Mouse (Mus musculus) hindbrain, embryonic 12.5 days (tissue): Measurements from ENCODE around the gene Gstp1. TPM values are rescaled to one million over a fixed set of nuclear protein-coding genes. Genes with fewer than 3 reads are reported as not detected.

Source experiments
- ATAC-seq: fragments of 200-750 bp; cut with Nextera tagmentation; 2 replicates; pipeline ENCODE4 v1.8.0; 2017; ENCODE audit warnings: moderate TSS enrichment; ENCODE audit not compliant: low FRiP score
- H3K27ac ChIP-seq: fragments of 300-500 bp; sonication (generic); 2 replicates; pipeline ENCODE4 v1.5.1; 2016; ENCODE audit warnings: mild to moderate bottlenecking
- H3K27me3 ChIP-seq: fragments of 300-500 bp; sonication (generic); 2 replicates; pipeline ENCODE4 v1.6.1; 2016; ENCODE audit warnings: mild to moderate bottlenecking
- H3K36me3 ChIP-seq: fragments of 300-500 bp; sonication (generic); 2 replicates; pipeline ENCODE4 v1.6.1; 2016; ENCODE audit warnings: mild to moderate bottlenecking
- H3K4me1 ChIP-seq: fragments of 300-500 bp; sonication (generic); 2 replicates; pipeline ENCODE4 v1.6.1; 2016
- H3K4me2 ChIP-seq: fragments of 300-500 bp; sonication (generic); replicated peaks from 2 replicates; pipeline ENCODE4 v1.6.1; 2016; ENCODE audit warnings: mild to moderate bottlenecking
- H3K4me3 ChIP-seq: fragments of 300-500 bp; sonication (generic); 2 replicates; pipeline ENCODE4 v1.5.1; 2016; ENCODE audit warnings: mild to moderate bottlenecking
- H3K9ac ChIP-seq: fragments of 300-500 bp; sonication (generic); 2 replicates; pipeline ENCODE4 v1.6.1; 2016; ENCODE audit warnings: mild to moderate bottlenecking, moderate library complexity
- H3K9me3 ChIP-seq: fragments of 300-500 bp; sonication (generic); replicated peaks from 2 replicates; pipeline ENCODE4 v1.6.1; 2016; ENCODE audit warnings: mild to moderate bottlenecking
- WGBS: fragments of 180-500 bp; shearing (Covaris S2); methylation state at CpG from one replicate; pipeline ENCODE4 v1.1.7; 2016; 5-methylcytosine and 5-hydroxymethylcytosine counted together
- polyA plus RNA-seq: library from polyadenylated mRNA; unstranded; fragments of >200 nt; fragmentation: Nextera tagmentation; extraction: Ambion mirVana; gene quantifications from 2 replicates; pipeline ENCODE4 v1.2.1, GENCODE M21; 2016

The Gstp1 gene
- polyA plus RNA-seq, 1 experiment from 2014 or later, result 360 TPM

GRCm38 (mm10) chr19:4023185-4023584 is 14.6 kb downstream of the Gstp1 start:
- 78% methylated on average over 7 of the region's 7 CpGs for WGBS
- Histone ChIP-seq H3K27me3 (no peaks in the 10 kb centered on the region), H3K36me3 (no peaks in the 10 kb centered on the region), H3K9me3 (peaks cover 4% of the 10 kb centered on the region; the same call in 1 of the 2 replicates), H3K9ac (no peak overlapping the region), H3K4me1 (no peaks in the 10 kb centered on the region), H3K27ac (no peak overlapping the region), H3K4me3 (no peak overlapping the region), H3K4me2 (no peak overlapping the region)
- no peak for ATAC-seq

GRCm38 (mm10) chr19:4018743-4019583 is 18.8 kb downstream of the Gstp1 start:
- no peaks in the 10 kb centered on the region for H3K9me3 ChIP-seq
- H3K36me3 ChIP-seq, result no peaks in the 10 kb centered on the region
- ATAC-seq, result peak; percentile 52; the same call in 1 of the 2 replicates
- H3K27me3 ChIP-seq, result no peaks in the 10 kb centered on the region
- H3K4me1 ChIP-seq, result no peaks in the 10 kb centered on the region
- no peak overlapping the region for H3K9ac ChIP-seq
- no peak overlapping the region for H3K27ac ChIP-seq
- WGBS, result 31% methylated on average over 18 of the region's 18 CpGs
- H3K4me2 ChIP-seq, result no peak overlapping the region
- H3K4me3 ChIP-seq, result no peak overlapping the region

GRCm38 (mm10) chr19:4017921-4018587 is 19.7 kb downstream of the Gstp1 start:
- WGBS, result 67% methylated on average over 10 of the region's 10 CpGs
- no peak overlapping the region for H3K4me3 ChIP-seq
- no peak overlapping the region for H3K27ac ChIP-seq
- H3K4me2 ChIP-seq, result no peak overlapping the region
- no peak for ATAC-seq
- H3K4me1 ChIP-seq, result no peaks in the 10 kb centered on the region; the same call in 1 of the 2 replicates
- no peak overlapping the region for H3K9ac ChIP-seq
- H3K9me3 ChIP-seq, result no peaks in the 10 kb centered on the region
- no peaks in the 10 kb centered on the region for H3K27me3 ChIP-seq
- no peaks in the 10 kb centered on the region for H3K36me3 ChIP-seq

- Histone ChIP-seq H3K9ac (no peak overlapping the region), H3K4me1 (peaks cover 7% of the 10 kb centered on the region), H3K27me3 (no peaks in the 10 kb centered on the region), H3K4me3 (no peak overlapping the region), H3K9me3 (no peaks in the 10 kb centered on the region), H3K36me3 (no peaks in the 10 kb centered on the region), H3K27ac (no peak overlapping the region), H3K4me2 (no peak overlapping the region)
- WGBS, result 61% methylated on average over 5 of the region's 5 CpGs
- ATAC-seq, result no peak
Observed at GRCm38 (mm10) chr19:4015635-4016034, 22.1 kb downstream of the Gstp1 start.

GRCm38 (mm10) chr19:4014802-4015201 is 23.0 kb downstream of the Gstp1 start:
- H3K9ac ChIP-seq, result no peak overlapping the region
- H3K4me2 ChIP-seq, result no peak overlapping the region
- no peak overlapping the region for H3K27ac ChIP-seq

GRCm38 (mm10) chr19:4013066-4013465 is 24.7 kb downstream of the Gstp1 start:
- H3K4me3 ChIP-seq, result peak overlapping the region; percentile 82
- WGBS, result 17% methylated on average over 9 of the region's 9 CpGs
- ATAC-seq, result peak; percentile 46; the same call in 1 of the 2 replicates
- H3K27me3 ChIP-seq, result no peaks in the 10 kb centered on the region
- H3K4me2 ChIP-seq, result peak overlapping the region; percentile 48
- no peak overlapping the region for H3K9ac ChIP-seq
- H3K27ac ChIP-seq, result no peak overlapping the region
- peaks cover 7% of the 10 kb centered on the region for H3K4me1 ChIP-seq
- H3K9me3 ChIP-seq, result no peaks in the 10 kb centered on the region
- peaks cover 22% of the 10 kb centered on the region for H3K36me3 ChIP-seq

More at GRCm38 (mm10) chr19:4014802-4015201, 23.0 kb downstream of the Gstp1 start:
- H3K36me3 ChIP-seq, result peaks cover 5% of the 10 kb centered on the region
- no peaks in the 10 kb centered on the region for H3K9me3 ChIP-seq
- no peaks in the 10 kb centered on the region for H3K27me3 ChIP-seq
- H3K4me3 ChIP-seq, result no peak overlapping the region
- ATAC-seq, result no peak
- H3K4me1 ChIP-seq, result peaks cover 7% of the 10 kb centered on the region

GRCm38 (mm10) chr19:4012432-4013022 is 25.3 kb downstream of the Gstp1 start, which contains the start of gene Ndufv1:
TSS of gene Ndufv1 (minus strand) at chr19:4012806.
- no peaks in the 10 kb centered on the region for H3K27me3 ChIP-seq
- H3K9ac ChIP-seq, result peak within 1 kb of the TSS; percentile 76
- H3K36me3 ChIP-seq, result peaks cover 28% of the 10 kb centered on the region
- H3K4me3 ChIP-seq, result peak within 1 kb of the TSS; percentile 82
- H3K27ac ChIP-seq, result 0 out of 2 replicates have a peak within 1 kb of the TSS, but pooled peaks have one; percentile 40
- ATAC-seq, result peak; percentile 99
- peak within 1 kb of the TSS; percentile 70 for H3K4me2 ChIP-seq
- under 1% methylated on average over 45 of the region's 45 CpGs for WGBS
- no peaks in the 10 kb centered on the region for H3K9me3 ChIP-seq
- peaks cover 7% of the 10 kb centered on the region for H3K4me1 ChIP-seq

- ATAC-seq, result no peak
- no peaks in the 10 kb centered on the region for H3K27me3 ChIP-seq
- no peak overlapping the region for H3K4me3 ChIP-seq
- WGBS, result 97% methylated on average over 5 of the region's 5 CpGs
- H3K4me1 ChIP-seq, result peaks cover 7% of the 10 kb centered on the region
- peak overlapping the region; percentile 70; the same call in 1 of the 2 replicates for H3K4me2 ChIP-seq
- H3K36me3 ChIP-seq, result peaks cover 42% of the 10 kb centered on the region
- no peak overlapping the region for H3K9ac ChIP-seq
- no peaks in the 10 kb centered on the region for H3K9me3 ChIP-seq
- no peak overlapping the region for H3K27ac ChIP-seq
Observed at GRCm38 (mm10) chr19:4011086-4011485, 26.7 kb downstream of the Gstp1 start.

- no peaks in the 10 kb centered on the region for H3K9me3 ChIP-seq
- WGBS, result 95% methylated on average over 8 of the region's 8 CpGs
- H3K9ac ChIP-seq, result no peak overlapping the region
- no peak overlapping the region for H3K4me3 ChIP-seq
- no peaks in the 10 kb centered on the region; the same call in 1 of the 2 replicates for H3K27me3 ChIP-seq
- peaks cover 6% of the 10 kb centered on the region for H3K4me1 ChIP-seq
- no peak for ATAC-seq
- H3K36me3 ChIP-seq, result peaks cover 50% of the 10 kb centered on the region
- H3K4me2 ChIP-seq, result no peak overlapping the region
- no peak overlapping the region for H3K27ac ChIP-seq
Observed at GRCm38 (mm10) chr19:4005971-4006370, 31.8 kb downstream of the Gstp1 start.

GRCm38 (mm10) chr19:4005091-4005490 is 32.7 kb downstream of the Gstp1 start:
- H3K27me3 ChIP-seq, result no peaks in the 10 kb centered on the region; the same call in 1 of the 2 replicates
- H3K4me1 ChIP-seq, result peaks cover 8% of the 10 kb centered on the region
- no peak overlapping the region for H3K9ac ChIP-seq
- no peaks in the 10 kb centered on the region for H3K9me3 ChIP-seq
- ATAC-seq, result no peak
- 88% methylated on average over 9 of the region's 9 CpGs for WGBS
- H3K36me3 ChIP-seq, result peaks cover 48% of the 10 kb centered on the region
- no peak overlapping the region for H3K4me3 ChIP-seq
- no peak overlapping the region for H3K27ac ChIP-seq
- H3K4me2 ChIP-seq, result no peak overlapping the region

- no peak for ATAC-seq
- Histone ChIP-seq H3K4me2 (no peak overlapping the region), H3K27ac (no peak overlapping the region), H3K9me3 (no peaks in the 10 kb centered on the region), H3K27me3 (no peaks in the 10 kb centered on the region; the same call in 1 of the 2 replicates), H3K4me3 (no peak overlapping the region), H3K9ac (no peak overlapping the region), H3K36me3 (peaks cover 41% of the 10 kb centered on the region), H3K4me1 (peaks cover 8% of the 10 kb centered on the region)
- WGBS, result 85% methylated on average over 15 of the region's 15 CpGs
Observed at GRCm38 (mm10) chr19:4004331-4004730, 33.5 kb downstream of the Gstp1 start.

GRCm38 (mm10) chr19:4003641-4004040 is 34.1 kb downstream of the Gstp1 start:
- H3K9ac ChIP-seq, result no peak overlapping the region
- no peak for ATAC-seq
- no peak overlapping the region for H3K27ac ChIP-seq
- no peak overlapping the region for H3K4me3 ChIP-seq
- H3K4me1 ChIP-seq, result peaks cover 8% of the 10 kb centered on the region
- H3K4me2 ChIP-seq, result no peak overlapping the region
- no peaks in the 10 kb centered on the region for H3K9me3 ChIP-seq
- H3K27me3 ChIP-seq, result peaks cover 3% of the 10 kb centered on the region; the same call in 1 of the 2 replicates
- H3K36me3 ChIP-seq, result peaks cover 34% of the 10 kb centered on the region
- WGBS, result 80% methylated on average over 12 of the region's 12 CpGs
